Comparison of ENCODE assay signal across 27 mouse cellular contexts in the genomic region with DNA sequence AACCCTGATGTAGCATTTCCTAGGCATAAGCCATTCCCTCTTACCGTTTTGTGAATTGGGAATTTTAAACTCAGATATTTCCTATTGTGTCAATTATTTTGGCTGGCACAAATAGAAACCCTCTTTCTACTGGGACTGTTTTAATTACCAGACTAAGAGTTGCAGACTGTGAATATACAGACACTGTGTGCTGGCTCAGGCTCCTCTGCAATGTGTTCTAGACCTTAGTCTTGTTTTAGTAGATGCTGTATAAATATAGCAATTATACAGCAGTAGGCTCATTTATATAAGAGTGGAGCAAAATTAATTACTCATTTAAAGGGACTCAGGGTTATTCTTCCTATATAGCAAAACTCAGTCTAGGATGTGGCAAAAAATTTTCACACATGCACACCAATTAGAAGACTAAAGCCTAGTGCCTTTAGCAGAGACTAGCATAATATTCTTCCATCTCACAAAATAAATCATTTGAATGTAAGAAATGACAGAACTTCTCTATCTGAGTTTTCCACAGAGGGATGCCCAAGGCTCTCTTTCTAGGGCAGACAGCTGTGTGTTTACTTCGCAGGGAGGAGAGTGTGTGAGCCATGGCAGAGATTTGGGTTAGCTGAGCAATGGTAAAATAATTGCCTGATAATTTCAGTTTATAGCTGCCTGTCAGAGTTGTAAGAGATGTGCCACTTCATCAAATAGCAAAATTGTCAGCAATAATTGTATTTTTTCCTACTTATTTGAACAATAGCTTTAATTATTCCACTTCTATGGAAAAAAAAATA.
DNase-seq lines count a peak whose midpoint lies in the region; ATAC-seq and TF ChIP-seq lines count a peak whose summit lies in the region.
"Had no signal": no experiment of that assay in that cellular context is flagged by ENCODE, and none has a peak within 500 bp of the region (broad histone marks: within the 10 kb centered on the region; RNA-seq: fewer than 3 reads in every experiment).

No protein-coding gene starts in this region.

- ATAC-seq in forebrain, embryonic 14.5 days = peak; percentile 43
- ATAC-seq in forebrain, embryonic 12.5 days (ENCODE audit: low FRiP score) = no peak
- peak; percentile 76 for ATAC-seq in frontal cortex, adult (ENCODE audit: low TSS enrichment)
- ATAC-seq: intestine, postnatal 0 days; Patski had no signal

- no peak overlapping the region for H3K27ac ChIP-seq in forebrain, embryonic 14.5 days (ENCODE audit: low read depth, low read length)
- H3K27ac ChIP-seq in forebrain, embryonic 12.5 days = no peak overlapping the region
- H3K27ac ChIP-seq: embryonic facial prominence, embryonic 12.5 days; embryonic facial prominence, embryonic 15.5 days; gastrocnemius, adult 2 months; hindbrain, embryonic 12.5 days; hindbrain, embryonic 15.5 days had no signal

- peak; percentile 21 for DNase-seq in forebrain, embryonic 14.5 days (ENCODE audit: low spot score)
- no peak for DNase-seq in frontal cortex, postnatal 14 days (ENCODE audit: low spot score in 2 of 2)
- peak; percentile 19 for DNase-seq in layer of hippocampus, adult 9-11 months
- no peak for DNase-seq in layer of hippocampus, postnatal 36 days
- peak; percentile 36 for DNase-seq in brain, embryonic 14.5 days (ENCODE audit: low read depth)
- DNase-seq in right cerebral cortex, adult 18-20 months = no peak
- DNase-seq: adrenal gland, adult 2 months; adrenal gland, postnatal 14 days; B cell, adult 2 months; cerebellum, adult 18-20 months; cerebellum, adult 9-10 months; cerebellum, postnatal 25 days; gastrocnemius, adult 2 months; gastrocnemius, postnatal 14 days; heart, adult 11 months; kidney, adult 2 months had no signal

- TF ChIP-seq CTCF in brain, embryonic 14.5 days (IDR thresholded peaks at IDR 0.05; ENCODE audit: borderline replicate concordance, extremely low read depth, insufficient read depth, insufficient read length) = no peak

- no peak overlapping the region for H3K9ac ChIP-seq in forebrain, embryonic 14.5 days (ENCODE audit: low read length)
- H3K9ac ChIP-seq in forebrain, embryonic 12.5 days = no peak overlapping the region
- H3K9ac ChIP-seq: embryonic facial prominence, embryonic 12.5 days; embryonic facial prominence, embryonic 15.5 days; hindbrain, embryonic 12.5 days; hindbrain, embryonic 15.5 days had no signal

- no peak for TF ChIP-seq POLR2A in brain, embryonic 14.5 days (IDR thresholded peaks at IDR 0.05; ENCODE audit: borderline replicate concordance, extremely low read depth, insufficient read depth, insufficient read length, poor library complexity, severe bottlenecking)

- no peaks in the 10 kb centered on the region for H3K9me3 ChIP-seq in forebrain, embryonic 14.5 days (replicated peaks; ENCODE audit: control insufficient read depth, low read length)
- H3K9me3 ChIP-seq in forebrain, embryonic 12.5 days = no peaks in the 10 kb centered on the region
- H3K9me3 ChIP-seq: embryonic facial prominence, embryonic 12.5 days; embryonic facial prominence, embryonic 15.5 days; G1E; hindbrain, embryonic 12.5 days; hindbrain, embryonic 15.5 days had no signal

- no peaks in the 10 kb centered on the region for H3K4me1 ChIP-seq in forebrain, embryonic 14.5 days (ENCODE audit: control insufficient read depth, insufficient read depth, low read length)
- H3K4me1 ChIP-seq in forebrain, embryonic 12.5 days = peaks cover 6% of the 10 kb centered on the region
- H3K4me1 ChIP-seq: embryonic facial prominence, embryonic 12.5 days; embryonic facial prominence, embryonic 15.5 days; hindbrain, embryonic 12.5 days; hindbrain, embryonic 15.5 days had no signal

- WGBS in forebrain, embryonic 14.5 days = 61% methylated on average over 2 of the region's 2 CpGs
- WGBS in forebrain, embryonic 12.5 days = 76% methylated on average over 2 of the region's 2 CpGs

- H3K4me2 ChIP-seq in forebrain, embryonic 14.5 days (ENCODE audit: low read length) = no peak overlapping the region
- H3K4me2 ChIP-seq in forebrain, embryonic 12.5 days = no peak overlapping the region
- H3K4me2 ChIP-seq: embryonic facial prominence, embryonic 12.5 days; embryonic facial prominence, embryonic 15.5 days; heart, embryonic 11.5 days; hindbrain, embryonic 12.5 days; hindbrain, embryonic 15.5 days had no signal

- H3K36me3 ChIP-seq in forebrain, embryonic 14.5 days (ENCODE audit: control insufficient read depth, insufficient read depth, low read length) = no peaks in the 10 kb centered on the region
- no peaks in the 10 kb centered on the region for H3K36me3 ChIP-seq in forebrain, embryonic 12.5 days (replicated peaks)
- H3K36me3 ChIP-seq: embryonic facial prominence, embryonic 12.5 days; embryonic facial prominence, embryonic 15.5 days; G1E; hindbrain, embryonic 12.5 days; hindbrain, embryonic 15.5 days had no signal

- no peaks in the 10 kb centered on the region for H3K27me3 ChIP-seq in forebrain, embryonic 14.5 days (replicated peaks; ENCODE audit: control insufficient read depth, insufficient read depth, low read length)
- no peaks in the 10 kb centered on the region for H3K27me3 ChIP-seq in forebrain, embryonic 12.5 days
- H3K27me3 ChIP-seq: CH12.LX; embryonic facial prominence, embryonic 12.5 days; embryonic facial prominence, embryonic 15.5 days; hindbrain, embryonic 12.5 days; hindbrain, embryonic 15.5 days; Patski had no signal

- no peak overlapping the region for H3K4me3 ChIP-seq in forebrain, embryonic 14.5 days (ENCODE audit: low read depth, low read length)
- no peak overlapping the region for H3K4me3 ChIP-seq in forebrain, embryonic 12.5 days (replicated peaks)
- H3K4me3 ChIP-seq: embryonic facial prominence, embryonic 12.5 days; embryonic facial prominence, embryonic 15.5 days; gastrocnemius, adult 2 months; hindbrain, embryonic 12.5 days; hindbrain, embryonic 15.5 days had no signal

Comparison
In these comparisons a context has a peak if more than half of its experiments do, and no peak if none do; other contexts are left out.
1. DNase-seq: peak in forebrain, embryonic 14.5 days (single experiment), layer of hippocampus, adult 9-11 months (single experiment) and brain, embryonic 14.5 days (single experiment); none in frontal cortex, postnatal 14 days (0 of 2), layer of hippocampus, postnatal 36 days (0 of 2) and right cerebral cortex, adult 18-20 months (single experiment).